Mouse (Mus musculus): ENCODE measurements around the gene Yars. TPM values are rescaled to one million over a fixed set of nuclear protein-coding genes. Genes with fewer than 3 reads are reported as not detected.

Gene Yars
- polyA plus RNA-seq, 1 experiment from 2014 or later, result 80.0 TPM

DNA sequence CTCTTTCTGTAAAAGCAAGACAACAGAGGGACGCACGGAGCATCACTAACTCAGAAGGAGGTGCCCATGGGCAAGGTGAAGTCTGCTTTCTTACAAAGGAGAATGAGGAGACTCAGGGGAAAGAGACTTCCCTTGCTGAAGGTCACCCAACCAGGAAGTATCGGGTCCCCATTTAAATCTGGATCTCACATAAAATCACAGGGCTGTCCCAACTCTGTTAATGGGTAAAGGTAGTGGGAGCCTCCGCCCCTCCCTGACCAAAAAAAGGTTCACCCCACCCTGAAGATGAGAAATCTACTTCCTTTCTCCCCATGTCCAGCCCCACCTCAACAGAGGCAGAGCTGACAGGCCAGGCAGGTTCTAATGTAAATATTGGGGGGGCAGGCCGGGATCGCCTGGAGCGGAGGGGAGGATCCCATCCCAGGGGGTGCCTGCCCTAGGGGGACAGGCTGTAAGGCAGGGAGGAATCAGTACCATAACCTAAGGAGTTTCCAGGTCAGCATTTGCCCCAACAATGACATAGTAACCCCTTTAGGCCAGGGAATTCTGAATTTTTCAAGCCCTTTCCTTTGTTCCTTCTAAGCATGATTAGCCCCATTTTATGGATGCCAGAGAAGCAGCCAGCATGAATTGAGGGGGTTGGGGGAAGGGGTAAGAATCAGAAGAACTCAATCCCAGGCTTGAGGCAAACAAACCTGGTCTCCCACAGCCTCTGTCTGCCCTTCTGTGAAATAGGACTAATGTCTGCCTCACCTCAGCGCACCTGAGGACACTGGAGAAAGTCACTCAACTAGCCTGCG is 43.2 kb downstream of the Yars start:
- peaks cover 59% of the 10 kb centered on the region for H3K4me1 ChIP-seq (ENCODE audit: control insufficient read depth, insufficient read depth, low read length)
- peak; percentile 36; the same call in 1 of the 2 replicates for ATAC-seq (ENCODE audit: insufficient read depth, low FRiP score)
- no peaks in the 10 kb centered on the region for H3K27me3 ChIP-seq (ENCODE audit: control insufficient read depth, insufficient read depth, low read length)
- WGBS, result 59% methylated on average over 9 of the region's 9 CpGs
- H3K4me3 ChIP-seq (replicated peaks; ENCODE audit: low read length), result no peak overlapping the region
- H3K4me2 ChIP-seq (ENCODE audit: low read depth, low read length), result peak overlapping the region; percentile 49
- peak overlapping the region; percentile 98 for H3K27ac ChIP-seq (ENCODE audit: low read length)
- H3K9ac ChIP-seq (ENCODE audit: low read length), result peak overlapping the region; percentile 66
- no peaks in the 10 kb centered on the region for H3K36me3 ChIP-seq (ENCODE audit: control insufficient read depth, insufficient read depth, low read length)
- no peaks in the 10 kb centered on the region for H3K9me3 ChIP-seq (replicated peaks; ENCODE audit: control insufficient read depth, low read length)

- H3K36me3 ChIP-seq (ENCODE audit: control insufficient read depth, insufficient read depth, low read length), result no peaks in the 10 kb centered on the region
- H3K4me2 ChIP-seq (ENCODE audit: low read depth, low read length), result no peak overlapping the region
- H3K4me1 ChIP-seq (ENCODE audit: control insufficient read depth, insufficient read depth, low read length), result peaks cover 64% of the 10 kb centered on the region
- no peak for ATAC-seq (ENCODE audit: insufficient read depth, low FRiP score)
- peak overlapping the region; percentile 89 for H3K27ac ChIP-seq (ENCODE audit: low read length)
- no peak overlapping the region for H3K4me3 ChIP-seq (replicated peaks; ENCODE audit: low read length)
- no peak overlapping the region for H3K9ac ChIP-seq (ENCODE audit: low read length)
- no peaks in the 10 kb centered on the region for H3K9me3 ChIP-seq (replicated peaks; ENCODE audit: control insufficient read depth, low read length)
- whole genome bisulfite sequencing, result 42% methylated on average over 7 of the region's 7 CpGs
- H3K27me3 ChIP-seq (ENCODE audit: control insufficient read depth, insufficient read depth, low read length), result no peaks in the 10 kb centered on the region
These were observed 44.9 kb downstream of the Yars start for GRCm38 (mm10) chr4:129234488-129234887.

- Histone ChIP-seq H3K36me3 (ENCODE audit: control insufficient read depth, insufficient read depth, low read length) (no peaks in the 10 kb centered on the region), H3K9ac (ENCODE audit: low read length) (peak overlapping the region; percentile 46), H3K4me2 (ENCODE audit: low read depth, low read length) (no peak overlapping the region), H3K9me3 (replicated peaks; ENCODE audit: control insufficient read depth, low read length) (no peaks in the 10 kb centered on the region), H3K4me3 (replicated peaks; ENCODE audit: low read length) (no peak overlapping the region), H3K4me1 (ENCODE audit: control insufficient read depth, insufficient read depth, low read length) (peaks cover 67% of the 10 kb centered on the region), H3K27me3 (ENCODE audit: control insufficient read depth, insufficient read depth, low read length) (no peaks in the 10 kb centered on the region), H3K27ac (ENCODE audit: low read length) (peak overlapping the region; percentile 89)
- WGBS, result 67% methylated on average over 3 of the region's 3 CpGs
- no peak for ATAC-seq (ENCODE audit: insufficient read depth, low FRiP score)
These were observed 45.6 kb downstream of the Yars start for GRCm38 (mm10) chr4:129235147-129235546.

GRCm38 (mm10) chr4:129236236-129236813 is 46.8 kb downstream of the Yars start:
- 74% methylated on average over 8 of the region's 8 CpGs for WGBS
- peak overlapping the region; percentile 89 for H3K27ac ChIP-seq (ENCODE audit: low read length)
- no peak overlapping the region for H3K4me3 ChIP-seq (replicated peaks; ENCODE audit: low read length)
- peaks cover 63% of the 10 kb centered on the region for H3K4me1 ChIP-seq (ENCODE audit: control insufficient read depth, insufficient read depth, low read length)
- H3K9ac ChIP-seq (ENCODE audit: low read length), result no peak overlapping the region
- H3K27me3 ChIP-seq (ENCODE audit: control insufficient read depth, insufficient read depth, low read length), result no peaks in the 10 kb centered on the region
- peak overlapping the region; percentile 76; the same call in 1 of the 2 replicates for H3K4me2 ChIP-seq (ENCODE audit: low read depth, low read length)
- H3K36me3 ChIP-seq (ENCODE audit: control insufficient read depth, insufficient read depth, low read length), result no peaks in the 10 kb centered on the region
- ATAC-seq (ENCODE audit: insufficient read depth, low FRiP score), result no peak
- no peaks in the 10 kb centered on the region for H3K9me3 ChIP-seq (replicated peaks; ENCODE audit: control insufficient read depth, low read length)

- H3K36me3 ChIP-seq (ENCODE audit: control insufficient read depth, insufficient read depth, low read length), result no peaks in the 10 kb centered on the region
- H3K4me2 ChIP-seq (ENCODE audit: low read depth, low read length), result peak overlapping the region; percentile 76
- H3K4me1 ChIP-seq (ENCODE audit: control insufficient read depth, insufficient read depth, low read length), result peaks cover 66% of the 10 kb centered on the region
- no peaks in the 10 kb centered on the region for H3K9me3 ChIP-seq (replicated peaks; ENCODE audit: control insufficient read depth, low read length)
- H3K4me3 ChIP-seq (replicated peaks; ENCODE audit: low read length), result peak overlapping the region; percentile 62
- H3K9ac ChIP-seq (ENCODE audit: low read length), result peak overlapping the region; percentile 74
- ATAC-seq (ENCODE audit: insufficient read depth, low FRiP score), result no peak
- H3K27ac ChIP-seq (ENCODE audit: low read length), result peak overlapping the region; percentile 89
- 11% methylated on average over 21 of the region's 21 CpGs for WGBS
- H3K27me3 ChIP-seq (ENCODE audit: control insufficient read depth, insufficient read depth, low read length), result no peaks in the 10 kb centered on the region
These were observed 48.4 kb downstream of the Yars start for GRCm38 (mm10) chr4:129237843-129238441.

DNA sequence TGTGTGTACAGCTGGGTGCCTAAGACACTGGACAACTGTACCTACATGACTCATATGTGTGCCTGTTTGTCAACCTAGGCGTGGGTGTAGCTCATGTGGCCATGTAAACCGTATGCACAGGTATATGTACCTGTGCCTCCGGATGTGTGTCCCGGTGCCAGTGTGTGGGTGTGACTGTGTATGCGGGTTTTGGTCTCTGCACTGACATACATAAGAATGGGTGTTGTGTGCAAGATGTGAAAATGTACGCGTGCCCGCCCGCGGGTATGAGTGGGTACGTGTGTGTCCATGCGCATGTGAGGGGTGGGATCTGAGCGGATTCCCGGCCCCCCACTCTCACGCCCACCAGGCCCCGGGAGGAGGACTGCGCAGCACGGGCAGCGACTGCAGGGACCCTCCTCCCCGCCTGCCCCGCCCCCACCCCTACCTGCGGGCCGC is 49.0 kb downstream of the Yars start:
- Histone ChIP-seq H3K27me3 (ENCODE audit: control insufficient read depth, insufficient read depth, low read length) (no peaks in the 10 kb centered on the region), H3K9ac (ENCODE audit: low read length) (peak overlapping the region; percentile 74), H3K9me3 (replicated peaks; ENCODE audit: control insufficient read depth, low read length) (no peaks in the 10 kb centered on the region), H3K27ac (ENCODE audit: low read length) (peak overlapping the region; percentile 89), H3K4me1 (ENCODE audit: control insufficient read depth, insufficient read depth, low read length) (peaks cover 60% of the 10 kb centered on the region), H3K4me3 (replicated peaks; ENCODE audit: low read length) (peak overlapping the region; percentile 62), H3K36me3 (ENCODE audit: control insufficient read depth, insufficient read depth, low read length) (no peaks in the 10 kb centered on the region), H3K4me2 (ENCODE audit: low read depth, low read length) (peak overlapping the region; percentile 76)
- ATAC-seq (ENCODE audit: insufficient read depth, low FRiP score), result peak; percentile 19; the same call in 1 of the 2 replicates
- WGBS, result 1% methylated on average over 22 of the region's 23 CpGs

GRCm38 (mm10) chr4:129239075-129239474 is 49.5 kb downstream of the Yars start:
- H3K27ac ChIP-seq (ENCODE audit: low read length), result peak overlapping the region; percentile 89
- WGBS, result 0% methylated on average over 29 of the region's 29 CpGs
- peak; percentile 92 for ATAC-seq (ENCODE audit: insufficient read depth, low FRiP score)

DNA sequence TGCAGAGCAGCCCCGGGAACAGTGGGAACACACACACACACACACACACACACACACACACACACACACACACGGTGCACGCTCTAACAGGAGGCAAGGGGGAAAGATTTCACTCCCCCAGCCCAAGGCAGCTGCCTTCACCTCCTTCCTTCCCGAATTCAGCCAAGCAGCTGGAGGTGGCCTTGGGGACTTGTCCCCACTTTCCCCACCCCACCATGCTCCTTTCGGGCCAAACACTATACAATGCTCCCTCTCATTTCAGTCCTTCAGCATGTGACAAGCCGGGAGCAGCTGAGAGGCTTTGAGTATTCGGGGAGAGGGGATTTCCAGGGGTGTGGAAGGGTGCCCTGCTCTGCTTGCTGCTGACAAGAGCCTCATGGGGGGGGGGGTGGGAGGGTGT is 52.3 kb downstream of the Yars start:
- peak overlapping the region; percentile 64; the same call in 1 of the 2 replicates for H3K27ac ChIP-seq (ENCODE audit: low read length)
- H3K4me3 ChIP-seq (replicated peaks; ENCODE audit: low read length), result no peak overlapping the region
- no peak overlapping the region for H3K4me2 ChIP-seq (ENCODE audit: low read depth, low read length)
- ATAC-seq (ENCODE audit: insufficient read depth, low FRiP score), result no peak
- H3K9ac ChIP-seq (ENCODE audit: low read length), result no peak overlapping the region; the same call in 1 of the 2 replicates
- H3K36me3 ChIP-seq (ENCODE audit: control insufficient read depth, insufficient read depth, low read length), result no peaks in the 10 kb centered on the region
- H3K27me3 ChIP-seq (ENCODE audit: control insufficient read depth, insufficient read depth, low read length), result no peaks in the 10 kb centered on the region
- H3K9me3 ChIP-seq (replicated peaks; ENCODE audit: control insufficient read depth, low read length), result no peaks in the 10 kb centered on the region
- peaks cover 52% of the 10 kb centered on the region for H3K4me1 ChIP-seq (ENCODE audit: control insufficient read depth, insufficient read depth, low read length)
- WGBS, result 35% methylated on average over 7 of the region's 7 CpGs

More at GRCm38 (mm10) chr4:129239075-129239474, 49.5 kb downstream of the Yars start:
- Histone ChIP-seq H3K27me3 (ENCODE audit: control insufficient read depth, insufficient read depth, low read length) (no peaks in the 10 kb centered on the region), H3K4me1 (ENCODE audit: control insufficient read depth, insufficient read depth, low read length) (peaks cover 60% of the 10 kb centered on the region), H3K9me3 (replicated peaks; ENCODE audit: control insufficient read depth, low read length) (no peaks in the 10 kb centered on the region), H3K36me3 (ENCODE audit: control insufficient read depth, insufficient read depth, low read length) (no peaks in the 10 kb centered on the region), H3K4me3 (replicated peaks; ENCODE audit: low read length) (peak overlapping the region; percentile 62), H3K9ac (ENCODE audit: low read length) (peak overlapping the region; percentile 74), H3K4me2 (ENCODE audit: low read depth, low read length) (peak overlapping the region; percentile 76)

GRCm38 (mm10) chr4:129242327-129242726 is 52.8 kb downstream of the Yars start:
- Histone ChIP-seq H3K36me3 (ENCODE audit: control insufficient read depth, insufficient read depth, low read length) (no peaks in the 10 kb centered on the region), H3K27me3 (ENCODE audit: control insufficient read depth, insufficient read depth, low read length) (no peaks in the 10 kb centered on the region), H3K27ac (ENCODE audit: low read length) (peak overlapping the region; percentile 64), H3K4me1 (ENCODE audit: control insufficient read depth, insufficient read depth, low read length) (peaks cover 50% of the 10 kb centered on the region), H3K4me2 (ENCODE audit: low read depth, low read length) (no peak overlapping the region), H3K4me3 (replicated peaks; ENCODE audit: low read length) (no peak overlapping the region), H3K9me3 (replicated peaks; ENCODE audit: control insufficient read depth, low read length) (no peaks in the 10 kb centered on the region), H3K9ac (ENCODE audit: low read length) (peak overlapping the region; percentile 19; the same call in 1 of the 2 replicates)
- 39% methylated on average over 4 of the region's 4 CpGs for WGBS
- no peak for ATAC-seq (ENCODE audit: insufficient read depth, low FRiP score)

Data from stomach, embryonic 16.5 days (tissue).